Mouse (Mus musculus) lung, postnatal 0 days (tissue): ENCODE data around the gene Tceal5.

ENCODE experiments used
- CTCF ChIP-seq: IDR thresholded peaks from 2 replicates; pipeline ENCODE4 v1.5.1; 2016; ENCODE audit warnings: antibody characterized with exemption, mild to moderate bottlenecking
- EP300 ChIP-seq: IDR thresholded peaks from 2 replicates; pipeline ENCODE4 v1.6.1; 2016; ENCODE audit warnings: antibody characterized with exemption, mild to moderate bottlenecking, control low read depth

DNA sequence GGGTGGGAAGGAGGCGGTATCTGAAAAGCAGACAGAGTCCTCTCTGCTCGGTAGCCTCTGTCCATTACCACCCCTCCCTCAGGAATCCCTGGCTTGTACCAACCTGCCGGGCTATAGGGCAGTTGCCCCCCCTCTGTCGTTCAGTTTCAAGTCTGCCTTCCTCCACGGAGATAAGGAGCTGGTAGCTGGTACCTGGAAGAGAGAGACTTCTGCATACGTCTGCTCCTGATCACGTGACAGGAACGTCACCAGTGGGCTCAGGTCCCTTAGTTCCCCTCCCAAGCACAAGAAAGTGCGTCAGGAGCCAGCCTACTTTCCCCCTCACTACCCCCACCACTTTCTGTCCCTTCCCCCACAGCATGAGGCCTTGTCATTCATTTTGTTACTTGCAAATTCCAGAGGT lies at the start of gene Tceal5:
- TF ChIP-seq CTCF = no peak
- TF ChIP-seq EP300 = no peak
